Mouse (Mus musculus): Measurements from ENCODE around the gene Stam.
"Not testable (repeated sequence)": the region's sequence is repeated elsewhere in the genome, so short reads cannot be mapped to it uniquely, and the experiment has no call there.

Stam gene

DNA sequence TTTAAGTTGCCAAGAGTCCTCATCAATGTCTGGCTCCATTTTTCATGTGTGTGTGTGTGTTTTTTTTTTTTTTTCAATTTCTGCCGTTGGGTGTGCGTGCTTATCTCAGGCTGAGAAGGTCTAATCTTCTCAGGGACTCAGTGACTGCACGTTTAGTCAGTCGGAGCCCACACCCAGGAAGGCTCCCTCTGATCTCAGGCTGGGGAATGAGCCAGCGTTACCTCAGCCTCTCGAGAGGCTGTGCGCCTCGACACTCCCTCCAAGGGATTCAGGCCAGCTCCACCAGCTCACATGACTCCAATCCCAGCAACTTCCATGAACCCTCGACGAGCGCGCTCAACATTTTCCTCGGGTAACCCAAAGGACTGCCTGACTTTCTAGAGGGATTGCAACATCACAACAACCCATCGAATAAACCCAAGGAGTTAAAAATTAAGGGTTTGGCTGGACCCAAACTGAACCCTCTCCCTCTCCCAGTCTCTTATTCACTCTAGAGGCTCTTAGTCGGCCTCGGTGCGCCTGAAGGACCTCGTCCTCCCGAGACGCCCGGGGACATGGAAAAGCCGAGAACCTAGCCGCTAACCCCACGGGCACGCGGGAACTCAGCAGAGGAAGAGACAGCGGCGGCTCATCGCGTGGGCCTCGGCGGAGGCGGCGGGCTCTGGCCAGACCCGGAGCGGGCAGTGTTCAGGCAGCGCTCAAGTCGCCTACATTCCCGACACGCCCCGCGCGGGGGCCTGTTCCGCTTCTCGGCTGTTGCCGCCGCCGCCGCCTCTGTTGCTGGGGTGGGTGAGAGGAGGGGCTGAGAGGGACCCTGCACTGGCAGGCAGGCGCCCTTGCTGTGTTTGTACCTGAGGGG, at the start of gene Stam:
Gene Stam, plus strand, starts transcription at position 737 of the 859 bp plus-strand sequence.
- in situ Hi-C loops (cut with MboI; ENCODE audit: low sequenced_read_pairs): no loop called here

GRCm38 (mm10) chr2:14041249-14041648, 32.6 kb upstream of the Stam start:
- in situ Hi-C loops (cut with MboI; ENCODE audit: low sequenced_read_pairs): loop anchor here (10.0 kb wide), 1 partner anchor 254 kb away; no protein-coding TSS in a partner anchor

- in situ Hi-C loops (cut with MboI; ENCODE audit: low sequenced_read_pairs): loop anchor here (10.0 kb wide), 1 partner anchor 252 kb away; no protein-coding TSS in a partner anchor
These were observed 30.9 kb upstream of the Stam start for GRCm38 (mm10) chr2:14043011-14043410.

DNA sequence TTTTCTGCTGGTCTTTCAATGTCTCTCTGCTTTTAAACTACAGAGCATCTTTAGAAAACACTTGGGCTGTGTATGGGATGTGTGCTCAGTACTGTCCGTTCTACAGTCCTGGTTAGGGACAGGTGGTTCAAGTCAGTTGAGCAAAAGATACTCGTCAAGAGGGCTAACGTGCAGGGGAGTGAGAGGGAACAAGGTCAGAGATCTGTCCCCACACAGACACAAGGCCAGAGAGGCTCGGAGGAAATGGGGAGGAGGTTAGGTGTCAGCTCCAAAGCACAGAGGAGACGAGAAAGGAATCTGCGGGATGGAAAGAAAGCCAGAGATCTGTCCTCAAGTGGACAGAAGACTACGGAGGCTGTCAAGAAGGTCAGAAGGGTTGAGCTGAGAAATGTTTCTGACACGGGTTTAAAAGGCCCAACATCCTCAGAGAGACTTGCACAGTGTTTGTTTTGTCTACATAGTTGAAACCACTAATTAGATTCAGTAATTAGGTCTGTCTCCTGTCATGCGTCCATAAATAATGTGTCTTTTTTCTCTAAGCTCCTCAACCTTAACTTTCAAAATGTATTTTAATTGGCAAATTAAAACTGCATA, 30.2 kb upstream of the Stam start:
- in situ Hi-C loops (cut with MboI; ENCODE audit: low sequenced_read_pairs): loop anchor here (10.0 kb wide), 1 partner anchor 251 kb away; no protein-coding TSS in a partner anchor

DNA sequence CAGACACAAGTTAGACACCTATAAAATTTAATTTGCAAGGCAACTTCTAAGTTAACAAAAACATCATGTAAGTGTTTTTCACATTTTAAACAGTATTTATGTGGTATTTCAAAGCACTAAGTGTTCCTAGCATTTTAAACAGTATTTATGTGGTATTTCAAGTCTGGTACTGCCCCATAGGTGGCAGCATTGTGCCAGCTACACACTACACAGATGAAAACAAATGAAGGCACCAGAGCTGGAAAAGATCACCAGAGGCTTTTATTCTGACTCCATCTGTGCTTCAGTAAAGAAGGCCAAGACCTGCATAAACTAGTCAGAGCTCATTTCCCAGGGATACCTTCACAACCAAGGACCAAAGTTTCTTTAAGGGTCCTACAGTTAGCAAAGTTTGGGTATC, 25.5 kb upstream of the Stam start:
- in situ Hi-C loops (cut with MboI; ENCODE audit: low sequenced_read_pairs): loop anchor here (10.0 kb wide), 1 partner anchor 246 kb away; no protein-coding TSS in a partner anchor

- in situ Hi-C loops (cut with MboI; ENCODE audit: low sequenced_read_pairs): loop anchor here (10.0 kb wide), 1 partner anchor 246 kb away; no protein-coding TSS in a partner anchor
These were observed 25.1 kb upstream of the Stam start for GRCm38 (mm10) chr2:14048808-14049207.

DNA sequence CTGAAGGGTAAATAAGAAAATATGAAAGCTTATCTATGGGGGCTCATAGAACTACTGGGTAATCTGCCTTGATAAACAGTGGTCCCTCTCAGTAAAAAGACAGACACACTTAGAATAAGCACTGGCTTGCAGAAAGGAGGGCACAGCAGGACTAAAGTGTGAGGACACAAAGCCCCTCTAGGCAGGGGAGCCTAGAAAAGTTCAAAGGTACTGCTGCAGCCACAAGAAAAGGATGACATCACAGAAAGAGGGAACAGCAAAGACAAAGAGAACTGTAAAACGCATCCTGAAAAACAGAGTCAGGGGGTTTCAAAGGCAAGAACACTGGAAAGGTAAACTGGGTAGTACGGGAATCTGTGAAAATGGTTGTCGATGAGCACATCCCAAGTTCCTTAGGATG, 20.3 kb upstream of the Stam start:
- in situ Hi-C loops (cut with MboI; ENCODE audit: low sequenced_read_pairs): no loop called here

GRCm38 (mm10) chr2:14054163-14054562, 19.7 kb upstream of the Stam start:
- in situ Hi-C loops (cut with MboI; ENCODE audit: low sequenced_read_pairs): no loop called here

DNA sequence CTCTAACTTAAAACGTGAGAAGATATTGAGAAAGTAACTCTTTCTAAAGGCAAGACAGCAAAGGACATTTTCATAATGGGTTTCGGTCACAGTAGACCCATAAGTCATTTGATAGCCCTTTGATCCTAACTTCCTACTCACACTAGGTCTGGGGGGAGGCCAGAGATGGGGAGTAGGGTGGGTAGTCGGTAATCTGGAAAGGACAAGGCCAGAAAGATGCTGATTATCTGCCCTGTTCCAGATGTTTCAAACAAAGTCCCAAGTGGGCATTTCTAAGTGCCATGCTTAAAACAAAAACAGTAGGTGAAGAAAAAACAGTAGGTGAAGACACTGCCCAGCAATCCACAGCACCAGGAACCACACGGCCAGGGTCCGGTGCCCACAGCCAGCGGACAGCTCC, 19.2 kb upstream of the Stam start:
- in situ Hi-C loops (cut with MboI; ENCODE audit: low sequenced_read_pairs): no loop called here

- in situ Hi-C loops (cut with MboI; ENCODE audit: low sequenced_read_pairs): no loop called here
These were observed 18.7 kb upstream of the Stam start for GRCm38 (mm10) chr2:14055168-14055565.

- in situ Hi-C loops (cut with MboI; ENCODE audit: low sequenced_read_pairs): no loop called here
These were observed 18.1 kb upstream of the Stam start, which contains the start of gene Hacd1 for GRCm38 (mm10) chr2:14055566-14056331. Hacd1 (minus strand) TSS chr2:14056135.

DNA sequence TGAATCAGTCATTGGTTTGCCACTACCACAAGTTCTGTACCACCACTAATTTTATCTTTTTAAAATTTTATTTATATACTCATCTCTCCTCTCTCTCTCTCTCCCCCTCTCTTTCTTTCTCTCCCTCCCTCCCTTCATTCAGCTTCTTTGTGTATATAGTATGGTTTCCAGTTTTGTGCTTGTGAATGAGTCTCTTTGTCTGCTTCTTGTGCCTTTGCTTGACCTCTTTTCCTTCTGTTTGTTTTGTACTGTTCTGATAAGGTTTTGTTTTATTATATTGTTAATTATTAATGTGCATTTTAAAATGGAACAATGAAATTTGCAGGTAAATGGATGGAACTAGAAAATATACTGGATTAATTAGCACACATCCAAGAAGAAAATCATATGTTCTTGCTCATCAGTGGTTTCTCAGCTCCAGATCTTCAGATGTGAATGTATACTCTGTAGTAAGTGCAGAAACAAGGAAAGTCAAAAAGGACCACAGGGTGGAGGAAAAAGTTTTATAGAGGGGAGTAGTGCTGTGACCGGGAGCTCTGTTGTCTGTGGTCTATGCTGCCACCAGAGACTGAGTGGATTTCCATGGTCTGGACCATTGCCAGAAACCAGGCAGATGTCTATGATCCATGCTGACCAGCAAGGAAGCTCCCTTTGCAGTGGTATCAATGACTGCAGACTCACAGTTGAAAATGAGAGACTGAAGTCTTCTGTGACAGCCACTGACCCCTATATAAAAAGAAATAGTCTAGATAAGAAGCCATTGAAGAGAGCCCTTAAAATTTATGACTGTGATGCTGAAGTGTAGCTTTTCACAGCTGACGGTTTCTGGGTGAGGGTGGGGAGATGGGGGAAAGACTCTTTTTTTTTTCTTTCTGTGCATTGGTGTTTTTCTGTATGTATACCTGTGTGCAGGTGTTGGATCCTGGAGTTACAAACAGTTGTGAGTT, 7.9 kb upstream of the Stam start:
- in situ Hi-C loops (cut with MboI; ENCODE audit: low sequenced_read_pairs): no loop called here

GRCm38 (mm10) chr2:14069027-14069426, 4.9 kb upstream of the Stam start:
- in situ Hi-C loops (cut with MboI; ENCODE audit: low sequenced_read_pairs): no loop called here

- in situ Hi-C loops (cut with MboI; ENCODE audit: low sequenced_read_pairs): no loop called here
These were observed 3.4 kb upstream of the Stam start for GRCm38 (mm10) chr2:14070466-14070865.

DNA sequence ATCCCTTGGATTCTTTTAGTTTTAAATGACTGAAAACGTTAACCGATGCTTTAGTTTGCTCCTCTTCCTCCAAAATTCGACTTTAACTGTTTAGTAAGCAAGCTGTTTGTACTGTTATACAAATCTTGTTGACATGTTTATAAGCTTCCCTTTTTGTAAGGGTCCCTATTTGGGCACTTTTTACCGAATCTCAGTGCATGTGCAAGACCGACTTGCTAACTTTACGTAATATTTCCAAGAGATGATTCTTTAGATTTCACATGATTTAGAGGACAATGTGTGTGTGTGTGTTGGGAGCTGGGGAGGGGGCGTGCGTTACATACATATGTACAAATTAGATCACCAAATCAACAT, 913 bp upstream of the Stam start:
- in situ Hi-C loops (cut with MboI; ENCODE audit: low sequenced_read_pairs): no loop called here

- in situ Hi-C loops (cut with MboI; ENCODE audit: low sequenced_read_pairs): no loop called here
These were observed 463 bp downstream of the Stam start for GRCm38 (mm10) chr2:14074221-14074901.

DNA sequence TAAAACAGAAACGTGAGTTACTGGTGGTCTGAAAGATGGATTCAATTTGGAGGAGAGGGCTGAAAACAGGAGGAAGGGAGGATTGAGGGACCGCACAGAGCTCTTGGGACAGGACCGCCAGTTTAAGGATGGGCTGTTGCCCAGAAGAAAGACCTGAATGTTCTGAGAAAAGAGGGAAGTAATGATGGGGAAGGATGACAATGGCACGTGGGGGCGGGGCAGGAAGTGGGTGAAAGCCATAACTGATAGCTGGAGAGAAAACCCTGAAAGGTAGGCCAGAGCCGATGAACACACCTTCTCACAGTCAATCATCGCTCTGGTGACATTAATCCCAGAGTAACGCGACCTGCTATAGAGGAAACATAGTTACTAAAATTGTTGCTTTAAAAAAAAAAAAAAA, 4.6 kb downstream of the Stam start:
- in situ Hi-C loops (cut with MboI; ENCODE audit: low sequenced_read_pairs): not testable (repeated sequence)

DNA sequence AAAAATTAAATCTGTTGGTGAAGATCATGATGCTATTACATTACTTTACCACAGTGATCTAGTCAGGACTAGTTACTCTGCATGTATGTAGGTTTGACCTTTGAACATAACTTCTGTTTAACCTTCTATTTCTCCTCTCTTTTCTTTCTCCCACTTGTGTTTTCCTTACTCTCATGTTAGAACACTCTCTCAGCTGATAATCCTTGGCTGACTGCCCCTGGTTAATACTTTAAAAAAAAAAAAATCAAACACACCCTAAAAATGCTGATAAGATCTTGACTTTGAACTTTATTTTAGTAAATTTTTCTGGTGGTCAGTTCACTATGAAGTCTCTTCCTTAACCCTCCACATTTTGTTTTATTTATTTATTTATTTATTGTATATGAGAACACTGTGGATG, 26.6 kb downstream of the Stam start:
- in situ Hi-C loops (cut with MboI; ENCODE audit: low sequenced_read_pairs): no loop called here

DNA sequence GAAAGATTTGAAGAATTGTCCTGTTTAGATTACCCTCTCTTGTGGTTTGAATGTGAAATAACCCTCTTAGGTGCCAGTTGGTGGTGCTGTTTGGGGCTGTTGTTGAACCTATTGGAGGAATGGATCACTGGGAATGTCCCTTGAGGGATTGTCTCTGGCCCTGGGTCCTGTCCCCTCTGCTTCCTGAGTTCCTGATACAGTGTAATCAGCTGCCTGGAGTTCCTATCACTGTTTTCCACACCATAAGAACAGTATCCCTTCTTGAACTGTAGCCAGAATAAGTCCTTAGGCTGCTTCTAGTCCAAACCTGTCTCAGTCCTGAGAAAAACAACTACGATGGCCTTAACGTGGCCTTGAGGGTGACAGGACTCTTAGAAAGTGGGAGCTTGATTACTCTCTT, 28.7 kb downstream of the Stam start:
- in situ Hi-C loops (cut with MboI; ENCODE audit: low sequenced_read_pairs): no loop called here

- in situ Hi-C loops (cut with MboI; ENCODE audit: low sequenced_read_pairs): no loop called here
These were observed 30.0 kb downstream of the Stam start for GRCm38 (mm10) chr2:14103924-14104323.

Data from CH12F3 (cell line).